Mouse (Mus musculus) cerebellum, adult 9-11 months (tissue): ENCODE data around the gene Gbp7.
A peak's percentile ranks its signal among the peaks of the same experiment; 100 is the strongest.

Source experiments
- DNase-seq: peaks from one replicate; pipeline ENCODE4 v3.0.0; 2022

Gbp7 gene

GRCm38 (mm10) chr3:142530087-142530953, at the start of gene Gbp7:
Gene Gbp7 (plus strand): TSS chr3:142530342.
- no peak for DNase-seq

DNA sequence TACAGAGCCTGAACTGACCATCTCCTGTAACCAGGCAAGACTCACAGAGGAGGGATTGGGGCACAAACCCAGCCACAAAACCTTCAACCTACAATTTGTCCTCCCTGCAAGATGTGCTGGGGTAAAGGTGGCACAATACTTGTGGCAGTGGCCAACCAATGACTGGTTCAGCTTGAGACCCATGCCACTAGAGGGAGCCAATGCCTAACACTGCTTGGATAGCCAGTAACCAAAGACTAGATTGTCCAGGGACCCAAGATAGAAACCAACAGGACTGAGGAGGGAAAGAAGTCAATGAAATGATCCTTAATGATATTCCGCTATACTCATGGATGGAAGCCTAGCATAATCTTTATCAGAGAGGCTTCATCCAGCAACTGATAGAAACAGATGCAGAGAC, 39.7 kb upstream of the Gbp7 start:
- peak; percentile 50 for DNase-seq

DNA sequence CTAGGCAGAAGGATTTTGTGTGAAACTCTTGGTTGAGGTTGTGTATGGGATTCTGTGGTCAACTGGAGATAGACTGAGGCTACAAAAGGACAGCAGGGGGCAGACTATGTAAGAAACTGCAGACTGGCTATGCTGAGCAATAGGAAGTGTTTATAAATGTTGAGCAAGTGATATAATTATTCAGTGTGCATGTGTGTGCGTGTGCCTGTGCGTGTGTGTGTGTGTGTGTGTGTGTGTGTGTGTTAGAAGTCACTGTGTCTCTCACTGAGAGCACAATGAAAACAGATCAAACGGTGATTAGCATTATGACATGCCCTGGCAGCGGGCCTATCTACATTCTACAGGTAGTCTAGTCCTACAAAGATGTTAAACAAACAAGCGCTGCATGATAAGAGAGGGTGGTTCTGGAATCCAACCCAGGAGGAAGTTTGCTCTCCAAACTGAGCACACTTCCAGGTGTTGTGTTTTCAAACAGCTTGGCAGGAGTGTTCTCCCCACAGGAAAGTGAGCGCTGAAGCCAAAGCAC, 36.5 kb upstream of the Gbp7 start, which contains the start of gene Gbp5:
Gene Gbp5, plus strand, starts transcription at position 443 of the 526 bp plus-strand sequence.
- DNase-seq, result no peak

- DNase-seq, result no peak
Measured at GRCm38 (mm10) chr3:142495146-142495655, 34.9 kb upstream of the Gbp7 start.

- no peak for DNase-seq
Measured at GRCm38 (mm10) chr3:142496113-142497101, 33.7 kb upstream of the Gbp7 start.

DNA sequence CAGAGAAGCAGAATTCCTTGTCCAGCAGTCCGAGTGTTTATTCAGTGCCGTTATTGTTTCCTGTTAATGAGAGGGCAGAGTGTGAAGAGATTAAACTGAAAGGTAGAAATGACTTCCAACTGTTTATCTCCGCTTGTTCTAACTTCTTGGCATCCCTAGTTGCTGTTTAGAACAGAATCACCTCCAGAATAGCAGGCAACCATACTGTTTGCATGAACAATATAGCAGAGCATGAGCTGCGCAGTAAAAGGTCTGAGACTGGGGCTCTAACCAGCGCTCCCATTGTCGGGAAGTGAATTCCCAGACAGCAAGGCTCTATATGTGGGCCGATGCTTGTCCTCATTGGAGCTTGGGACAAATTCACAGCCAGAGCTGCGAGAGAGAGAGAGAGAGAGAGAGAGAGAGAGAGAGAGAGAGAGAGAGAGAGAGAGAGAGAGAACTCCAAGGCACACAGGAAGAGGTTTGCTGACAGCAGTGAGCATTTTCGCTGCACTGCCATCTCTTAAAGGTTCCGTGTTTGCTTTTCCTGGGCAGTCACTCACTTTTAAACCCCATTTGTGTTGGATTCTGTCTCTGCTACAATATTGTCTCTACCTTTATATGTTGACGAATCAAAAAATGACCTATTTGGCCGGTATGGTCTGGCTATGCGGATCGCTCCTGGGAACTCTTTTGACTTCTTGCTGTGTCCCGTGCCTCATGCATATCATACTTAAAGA, 32.9 kb upstream of the Gbp7 start:
- DNase-seq, result no peak

DNA sequence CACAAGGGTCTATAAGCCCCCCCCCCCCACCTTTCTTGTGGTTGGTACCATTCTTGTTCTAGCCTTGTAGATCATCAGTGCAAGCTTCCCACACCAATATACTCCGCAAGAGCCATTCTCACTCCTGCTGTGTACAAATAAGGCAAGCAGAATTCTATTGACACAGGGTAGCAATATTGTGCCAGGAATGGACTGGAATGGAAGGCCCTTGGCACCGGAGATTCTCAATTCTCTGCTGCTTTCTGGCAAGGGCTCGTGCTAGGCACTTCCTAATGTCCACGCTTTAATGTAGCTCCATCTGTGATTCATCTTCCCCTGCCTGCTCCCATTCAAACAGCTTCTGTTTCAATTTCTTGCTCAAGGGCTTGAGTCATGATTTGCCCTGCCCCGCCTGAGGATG, 31.2 kb upstream of the Gbp7 start:
- peak; percentile 84 for DNase-seq

DNA sequence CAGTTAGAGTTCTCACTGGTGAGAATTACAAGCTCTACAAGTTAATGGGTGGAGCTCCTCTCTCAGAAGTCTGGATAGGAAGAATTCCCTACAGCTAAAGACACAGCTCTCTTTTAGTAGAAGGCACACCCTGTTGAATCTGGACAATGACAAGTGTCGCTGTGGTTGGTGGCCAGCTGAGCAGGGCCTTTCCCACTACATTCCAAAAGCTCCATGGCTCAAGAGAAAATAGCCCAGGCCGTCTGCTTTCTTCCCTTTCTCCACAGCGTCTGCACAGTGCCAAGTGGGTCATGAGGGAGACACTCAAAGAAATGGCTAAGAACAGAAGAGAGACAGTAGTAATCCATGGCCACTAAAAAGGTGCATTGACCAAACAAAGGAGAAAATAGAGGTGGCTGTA, 2.0 kb upstream of the Gbp7 start:
- no peak for DNase-seq

- DNase-seq, result no peak
Measured at GRCm38 (mm10) chr3:142529597-142529996, 545 bp upstream of the Gbp7 start.

GRCm38 (mm10) chr3:142531595-142531994, 1.5 kb downstream of the Gbp7 start:
- DNase-seq, result no peak

GRCm38 (mm10) chr3:142533185-142533584, 3.0 kb downstream of the Gbp7 start:
- no peak for DNase-seq

DNA sequence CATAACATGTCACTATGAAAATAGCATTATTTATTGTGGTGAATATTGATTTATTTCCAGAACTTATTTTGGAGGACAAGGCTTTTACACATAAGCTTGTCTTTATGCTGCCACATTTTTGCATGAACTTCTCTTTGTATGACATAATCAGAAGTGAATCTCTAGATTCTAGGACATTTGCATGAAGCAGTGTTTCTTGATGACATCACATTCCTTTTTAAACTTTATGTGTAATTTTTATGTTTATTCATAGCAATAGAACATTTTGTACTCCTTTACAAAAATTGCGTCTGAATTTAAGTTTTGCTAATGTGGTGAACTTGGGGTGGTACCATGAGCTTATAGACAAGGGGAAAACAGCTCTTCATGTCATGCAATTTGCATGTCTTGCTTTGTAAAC, 5.5 kb downstream of the Gbp7 start:
- no peak for DNase-seq

GRCm38 (mm10) chr3:142541391-142541790, 11.2 kb downstream of the Gbp7 start:
- no peak for DNase-seq

GRCm38 (mm10) chr3:142542776-142543175, 12.6 kb downstream of the Gbp7 start:
- peak; percentile 8 for DNase-seq

GRCm38 (mm10) chr3:142546690-142547089, 16.5 kb downstream of the Gbp7 start:
- no peak for DNase-seq

DNA sequence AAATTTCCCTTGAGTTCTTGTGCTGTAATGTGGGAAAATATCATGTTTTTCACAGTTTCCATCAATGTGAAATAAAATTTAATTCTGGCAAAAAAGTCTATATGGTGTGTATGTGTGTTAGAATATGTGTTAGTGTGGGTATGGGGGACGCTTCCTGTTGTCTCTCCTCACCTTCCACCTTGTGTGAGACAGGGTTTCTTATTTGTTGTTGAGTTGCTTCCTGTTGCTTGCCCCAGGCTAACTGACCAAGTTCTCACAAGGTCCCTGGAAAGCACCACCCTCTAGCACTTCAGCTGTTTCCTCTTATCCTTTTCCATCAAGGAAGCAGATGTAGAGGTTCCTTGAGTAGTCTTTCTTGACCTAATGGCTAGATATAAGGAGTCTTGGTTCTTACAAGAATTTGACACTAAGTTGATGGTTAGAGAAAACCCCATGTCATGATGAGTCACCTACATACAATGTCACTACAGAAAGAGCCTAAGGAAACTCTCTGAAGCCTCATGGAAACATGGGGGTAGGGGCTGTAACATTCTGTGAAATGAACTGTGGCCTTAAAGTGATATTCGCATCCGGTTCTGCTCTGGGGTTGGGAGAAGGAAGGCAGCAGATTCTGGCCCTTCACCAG, 20.0 kb downstream of the Gbp7 start:
- DNase-seq, result no peak

- no peak for DNase-seq
Measured at GRCm38 (mm10) chr3:142554601-142555000, 24.5 kb downstream of the Gbp7 start.

DNA sequence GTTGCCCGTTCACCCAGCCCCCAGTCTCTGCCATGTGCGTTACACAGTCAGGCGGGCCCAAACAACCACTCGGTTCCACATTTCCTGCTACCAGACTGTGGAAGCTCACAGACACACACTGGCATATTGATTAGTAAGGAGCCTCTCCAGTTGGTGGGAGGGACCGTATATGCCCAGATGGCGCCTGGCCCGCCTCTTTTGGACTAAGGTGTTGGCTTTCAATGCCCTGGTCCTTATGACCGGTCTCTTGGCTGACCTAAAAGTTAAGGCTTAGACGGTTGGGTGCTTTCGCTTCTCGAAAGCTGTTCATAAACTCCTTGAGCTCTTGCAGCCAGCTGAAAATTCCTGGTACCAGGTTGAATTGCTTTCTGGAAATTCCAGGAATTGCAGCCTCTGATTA, 25.5 kb downstream of the Gbp7 start:
- DNase-seq, result no peak

DNA sequence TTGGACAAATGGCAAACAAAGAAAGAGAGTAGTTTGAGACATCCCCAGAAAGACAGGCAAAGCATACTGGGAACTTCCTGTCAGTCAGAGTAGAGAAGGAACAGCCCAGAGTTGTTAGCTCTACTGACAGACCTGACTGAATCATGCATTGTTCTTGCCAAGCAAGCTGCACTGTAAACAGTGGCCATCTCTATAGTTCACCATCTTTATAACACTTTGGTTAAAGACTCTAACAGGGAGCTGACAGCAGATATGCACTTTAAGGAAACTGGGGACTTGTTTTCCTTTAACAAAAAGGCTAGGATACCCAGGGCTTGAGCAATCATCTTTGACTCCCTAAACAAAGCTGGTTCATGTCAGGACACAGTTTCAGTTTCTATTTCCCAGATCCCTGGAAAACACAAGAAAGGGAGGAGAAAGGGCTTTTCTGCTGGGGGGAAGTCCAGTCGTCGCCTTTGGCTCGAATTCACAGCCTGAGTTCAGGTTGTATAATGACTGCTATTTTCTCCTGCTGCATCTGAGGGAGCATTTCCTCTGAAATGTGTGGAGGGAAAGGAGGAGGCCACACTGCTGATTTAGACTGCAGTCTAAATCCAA, 29.6 kb downstream of the Gbp7 start, which contains the start of gene Gbp3:
Gene Gbp3, plus strand, starts transcription at position 395 of the 597 bp plus-strand sequence.
- no peak for DNase-seq

DNA sequence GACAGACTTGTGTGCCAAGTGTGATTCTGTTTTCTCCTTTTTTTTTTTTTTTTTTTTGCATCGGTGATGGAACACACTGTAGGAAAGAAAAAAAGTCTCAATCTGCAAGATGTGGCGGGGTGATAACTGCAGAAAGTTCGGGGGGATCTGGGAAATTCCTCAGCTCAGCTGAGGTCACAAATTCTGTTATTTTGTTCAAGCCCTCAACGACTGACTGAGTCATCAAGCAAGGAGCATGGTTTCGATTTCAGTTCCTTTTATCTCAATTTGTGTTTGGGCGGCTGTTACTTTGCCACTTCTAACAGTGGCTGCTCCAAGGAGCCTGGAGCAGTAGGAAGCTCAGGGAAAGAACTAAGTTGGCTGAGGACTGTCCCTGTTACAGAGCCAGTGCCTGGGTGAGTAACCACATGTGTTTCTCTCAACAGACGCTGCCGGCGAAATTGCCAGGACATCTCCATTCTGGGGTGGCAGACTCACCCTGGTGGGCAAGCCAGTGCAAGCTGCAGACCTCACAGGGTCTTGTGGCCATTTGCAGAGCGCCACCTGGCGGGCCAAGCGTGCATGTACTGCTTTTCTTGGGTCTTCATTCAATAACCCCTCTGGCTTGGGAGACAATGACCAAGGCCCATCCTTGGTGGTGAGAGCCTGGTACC, 30.3 kb downstream of the Gbp7 start:
- peak; percentile 64 for DNase-seq
